Mouse (Mus musculus): ENCODE measurements around the gene Gm13289. TPM values are rescaled to one million over a fixed set of nuclear protein-coding genes. Genes with fewer than 3 reads are reported as not detected.
"Not testable (repeated sequence)": the region's sequence is repeated elsewhere in the genome, so short reads cannot be mapped to it uniquely, and the experiment has no call there.

Gene Gm13289
- polyA plus RNA-seq, 1 experiment = not detected

DNA sequence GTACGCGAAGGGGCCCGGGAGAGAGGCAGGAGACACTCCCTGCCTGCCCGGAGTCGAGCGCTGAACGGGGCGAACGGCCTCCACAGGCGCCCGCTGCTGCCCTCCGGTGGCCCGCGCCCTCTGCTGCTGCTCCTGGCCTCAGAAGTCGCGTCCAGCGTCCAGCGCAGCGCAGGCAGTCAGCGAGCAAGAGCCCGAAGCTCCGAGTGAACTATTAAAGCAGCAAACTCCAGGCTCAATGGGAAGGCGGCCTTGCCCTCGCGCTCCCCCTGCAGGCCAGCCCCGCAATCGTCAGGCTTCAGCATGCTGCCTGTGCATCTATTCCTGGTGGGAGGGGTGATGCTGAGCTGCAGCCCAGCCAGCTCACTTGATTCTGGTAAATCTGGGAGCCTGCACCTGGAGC lies 8.7 kb downstream of the Gm13289 start, which contains the start of gene Gm13276:
Gene Gm13276 (plus strand): TSS at position 301 of the 400 bp plus-strand sequence.
- H3K4me1 ChIP-seq (ENCODE audit: control insufficient read depth, insufficient read depth, low read length); H3K27me3 ChIP-seq (ENCODE audit: control insufficient read depth, insufficient read depth, low read length); DNase-seq; H3K27ac ChIP-seq (ENCODE audit: insufficient read depth, low read length); H3K4me3 ChIP-seq (replicated peaks; ENCODE audit: insufficient read depth, low read depth, low read length): not testable (repeated sequence)
- WGBS = no CpG with 5 or more reads among the region's 27 CpGs

GRCm38 (mm10) chr4:88788402-88788801 lies 11.7 kb downstream of the Gm13289 start, which contains the start of gene Gm13277:
Gene Gm13277 (plus strand): TSS chr4:88788632.
- not testable (repeated sequence) for H3K27me3 ChIP-seq (ENCODE audit: control insufficient read depth, insufficient read depth, low read length); H3K4me1 ChIP-seq (ENCODE audit: control insufficient read depth, insufficient read depth, low read length); H3K4me3 ChIP-seq (replicated peaks; ENCODE audit: insufficient read depth, low read depth, low read length); H3K27ac ChIP-seq (ENCODE audit: insufficient read depth, low read length)
- WGBS = 0% methylated on average over 3 of the region's 28 CpGs
- peak; percentile 45 for TF ChIP-seq CTCF (IDR thresholded peaks at IDR 0.05; ENCODE audit: borderline replicate concordance, insufficient read depth, low read depth, low read length)
- peak; percentile 80 for DNase-seq

DNA sequence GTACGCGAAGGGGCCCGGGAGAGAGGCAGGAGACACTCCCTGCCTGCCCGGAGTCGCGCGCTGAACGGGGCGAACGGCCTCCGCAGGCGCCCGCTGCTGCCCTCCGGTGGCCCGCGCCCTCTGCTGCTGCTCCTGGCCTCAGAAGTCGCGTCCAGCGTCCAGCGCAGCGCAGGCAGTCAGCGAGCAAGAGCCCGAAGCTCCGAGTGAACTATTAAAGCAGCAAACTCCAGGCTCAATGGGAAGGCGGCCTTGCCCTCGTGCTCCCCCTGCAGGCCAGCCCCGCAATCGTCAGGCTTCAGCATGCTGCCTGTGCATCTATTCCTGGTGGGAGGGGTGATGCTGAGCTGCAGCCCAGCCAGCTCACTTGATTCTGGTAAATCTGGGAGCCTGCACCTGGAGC lies 14.5 kb downstream of the Gm13289 start, which contains the start of gene Gm13278:
Gene Gm13278 (plus strand): TSS at position 301 of the 400 bp plus-strand sequence.
- DNase-seq; H3K4me1 ChIP-seq (ENCODE audit: control insufficient read depth, insufficient read depth, low read length); H3K27me3 ChIP-seq (ENCODE audit: control insufficient read depth, insufficient read depth, low read length); H3K4me3 ChIP-seq (replicated peaks; ENCODE audit: insufficient read depth, low read depth, low read length); H3K27ac ChIP-seq (ENCODE audit: insufficient read depth, low read length): not testable (repeated sequence)
- WGBS = no CpG with 5 or more reads among the region's 28 CpGs

DNA sequence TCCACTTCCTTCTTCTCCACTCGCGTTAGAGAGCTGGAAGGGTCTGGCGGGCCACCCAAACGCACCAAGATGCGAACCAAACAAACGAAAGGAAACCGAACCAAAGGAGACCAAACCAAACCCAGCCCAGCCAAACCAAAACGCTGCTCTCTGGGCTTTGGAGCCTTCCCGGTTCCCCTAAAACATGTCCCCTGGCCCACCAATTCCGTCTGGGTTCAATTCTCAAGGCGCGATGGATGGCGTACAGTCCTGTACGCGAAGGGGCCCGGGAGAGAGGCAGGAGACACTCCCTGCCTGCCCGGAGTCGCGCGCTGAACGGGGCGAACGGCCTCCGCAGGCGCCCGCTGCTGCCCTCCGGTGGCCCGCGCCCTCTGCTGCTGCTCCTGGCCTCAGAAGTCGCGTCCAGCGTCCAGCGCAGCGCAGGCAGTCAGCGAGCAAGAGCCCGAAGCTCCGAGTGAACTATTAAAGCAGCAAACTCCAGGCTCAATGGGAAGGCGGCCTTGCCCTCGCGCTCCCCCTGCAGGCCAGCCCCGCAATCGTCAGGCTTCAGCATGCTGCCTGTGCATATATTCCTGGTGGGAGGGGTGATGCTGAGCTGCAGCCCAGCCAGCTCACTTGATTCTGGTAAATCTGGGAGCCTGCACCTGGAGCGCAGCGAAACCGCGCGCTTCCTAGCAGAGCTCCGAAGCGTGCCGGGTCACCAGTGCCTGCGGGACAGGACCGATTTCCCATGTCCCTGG lies 17.4 kb downstream of the Gm13289 start, which contains the start of gene Gm13275:
Gene Gm13275 (plus strand): TSS at position 552 of the 740 bp plus-strand sequence.
- H3K4me1 ChIP-seq (ENCODE audit: control insufficient read depth, insufficient read depth, low read length); H3K4me3 ChIP-seq (replicated peaks; ENCODE audit: insufficient read depth, low read depth, low read length); H3K27ac ChIP-seq (ENCODE audit: insufficient read depth, low read length); H3K27me3 ChIP-seq (ENCODE audit: control insufficient read depth, insufficient read depth, low read length): not testable (repeated sequence)
- DNase-seq = peak; percentile 61 to 81
- peak; percentile 9; the same call in 1 of the 2 replicates for TF ChIP-seq CTCF (IDR thresholded peaks at IDR 0.05; ENCODE audit: borderline replicate concordance, insufficient read depth, low read depth, low read length)
- under 1% methylated on average over 15 of the region's 52 CpGs for WGBS

DNA sequence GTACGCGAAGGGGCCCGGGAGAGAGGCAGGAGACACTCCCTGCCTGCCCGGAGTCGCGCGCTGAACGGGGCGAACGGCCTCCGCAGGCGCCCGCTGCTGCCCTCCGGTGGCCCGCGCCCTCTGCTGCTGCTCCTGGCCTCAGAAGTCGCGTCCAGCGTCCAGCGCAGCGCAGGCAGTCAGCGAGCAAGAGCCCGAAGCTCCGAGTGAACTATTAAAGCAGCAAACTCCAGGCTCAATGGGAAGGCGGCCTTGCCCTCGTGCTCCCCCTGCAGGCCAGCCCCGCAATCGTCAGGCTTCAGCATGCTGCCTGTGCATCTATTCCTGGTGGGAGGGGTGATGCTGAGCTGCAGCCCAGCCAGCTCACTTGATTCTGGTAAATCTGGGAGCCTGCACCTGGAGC lies 20.4 kb downstream of the Gm13289 start, which contains the start of gene Gm13279:
Gene Gm13279 (plus strand): TSS at position 301 of the 400 bp plus-strand sequence.
- H3K27ac ChIP-seq (ENCODE audit: insufficient read depth, low read length); H3K4me1 ChIP-seq (ENCODE audit: control insufficient read depth, insufficient read depth, low read length); H3K27me3 ChIP-seq (ENCODE audit: control insufficient read depth, insufficient read depth, low read length); DNase-seq; H3K4me3 ChIP-seq (replicated peaks; ENCODE audit: insufficient read depth, low read depth, low read length): not testable (repeated sequence)
- WGBS = no CpG with 5 or more reads among the region's 28 CpGs

- WGBS = 12% methylated on average over 6 of the region's 7 CpGs
- not testable (repeated sequence) for H3K4me1 ChIP-seq (ENCODE audit: control insufficient read depth, insufficient read depth, low read length); H3K4me3 ChIP-seq (replicated peaks; ENCODE audit: insufficient read depth, low read depth, low read length); DNase-seq; H3K27ac ChIP-seq (ENCODE audit: insufficient read depth, low read length); H3K27me3 ChIP-seq (ENCODE audit: control insufficient read depth, insufficient read depth, low read length)
Observed at GRCm38 (mm10) chr4:88799365-88799764, 22.6 kb downstream of the Gm13289 start, which contains the start of gene Gm13285. Gene Gm13285 (plus strand): TSS chr4:88799665.

DNA sequence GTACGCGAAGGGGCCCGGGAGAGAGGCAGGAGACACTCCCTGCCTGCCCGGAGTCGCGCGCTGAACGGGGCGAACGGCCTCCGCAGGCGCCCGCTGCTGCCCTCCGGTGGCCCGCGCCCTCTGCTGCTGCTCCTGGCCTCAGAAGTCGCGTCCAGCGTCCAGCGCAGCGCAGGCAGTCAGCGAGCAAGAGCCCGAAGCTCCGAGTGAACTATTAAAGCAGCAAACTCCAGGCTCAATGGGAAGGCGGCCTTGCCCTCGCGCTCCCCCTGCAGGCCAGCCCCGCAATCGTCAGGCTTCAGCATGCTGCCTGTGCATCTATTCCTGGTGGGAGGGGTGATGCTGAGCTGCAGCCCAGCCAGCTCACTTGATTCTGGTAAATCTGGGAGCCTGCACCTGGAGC lies 26.2 kb downstream of the Gm13289 start, which contains the start of gene Gm13287:
Gene Gm13287 (plus strand): TSS at position 301 of the 400 bp plus-strand sequence.
- H3K27ac ChIP-seq (ENCODE audit: insufficient read depth, low read length); H3K4me1 ChIP-seq (ENCODE audit: control insufficient read depth, insufficient read depth, low read length); DNase-seq; H3K27me3 ChIP-seq (ENCODE audit: control insufficient read depth, insufficient read depth, low read length); H3K4me3 ChIP-seq (replicated peaks; ENCODE audit: insufficient read depth, low read depth, low read length): not testable (repeated sequence)
- WGBS = no CpG with 5 or more reads among the region's 29 CpGs

GRCm38 (mm10) chr4:88805231-88805630 lies 28.5 kb downstream of the Gm13289 start, which contains the start of gene Gm13288:
Gene Gm13288 (plus strand): TSS chr4:88805531.
- H3K27me3 ChIP-seq (ENCODE audit: control insufficient read depth, insufficient read depth, low read length); DNase-seq; H3K27ac ChIP-seq (ENCODE audit: insufficient read depth, low read length); H3K4me1 ChIP-seq (ENCODE audit: control insufficient read depth, insufficient read depth, low read length); H3K4me3 ChIP-seq (replicated peaks; ENCODE audit: insufficient read depth, low read depth, low read length): not testable (repeated sequence)
- no CpG with 5 or more reads among the region's 8 CpGs for WGBS

DNA sequence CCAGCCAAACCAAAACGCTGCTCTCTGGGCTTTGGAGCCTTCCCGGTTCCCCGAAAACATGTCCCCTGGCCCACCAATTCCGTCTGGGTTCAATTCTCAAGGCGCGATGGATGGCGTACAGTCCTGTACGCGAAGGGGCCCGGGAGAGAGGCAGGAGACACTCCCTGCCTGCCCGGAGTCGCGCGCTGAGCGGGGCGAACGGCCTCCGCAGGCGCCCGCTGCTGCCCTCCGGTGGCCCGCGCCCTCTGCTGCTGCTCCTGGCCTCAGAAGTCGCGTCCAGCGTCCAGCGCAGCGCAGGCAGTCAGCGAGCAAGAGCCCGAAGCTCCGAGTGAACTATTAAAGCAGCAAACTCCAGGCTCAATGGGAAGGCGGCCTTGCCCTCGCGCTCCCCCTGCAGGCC lies 29.0 kb downstream of the Gm13289 start:
- peak; percentile 29 to 33 for DNase-seq
- under 1% methylated on average over 23 of the region's 34 CpGs for WGBS
- H3K27ac ChIP-seq (ENCODE audit: insufficient read depth, low read length); H3K4me3 ChIP-seq (replicated peaks; ENCODE audit: insufficient read depth, low read depth, low read length); H3K27me3 ChIP-seq (ENCODE audit: control insufficient read depth, insufficient read depth, low read length); H3K4me1 ChIP-seq (ENCODE audit: control insufficient read depth, insufficient read depth, low read length): not testable (repeated sequence)
